Mouse (Mus musculus) cerebellum, adult 2 months (tissue): ENCODE results near the gene Zfp385c.

Experiments used
- CTCF ChIP-seq: fragments of 200-500 bp; IDR thresholded peaks from 2 replicates; pipeline ENCODE4 v1.5.1; 2011; ENCODE audit warnings: low read depth, mild to moderate bottlenecking, control low read depth, low read length, moderate library complexity, borderline replicate concordance; ENCODE audit not compliant: insufficient read depth
- POLR2A ChIP-seq: fragments of 200-500 bp; IDR thresholded peaks from 2 replicates; pipeline ENCODE4 v1.6.1; 2011; ENCODE audit warnings: low read length, control low read depth, borderline replicate concordance; ENCODE audit not compliant: insufficient read depth

- TF ChIP-seq CTCF (no peak), POLR2A (no peak)
These were observed 28.1 kb upstream of the Zfp385c start for GRCm38 (mm10) chr11:100720345-100720744.
